Mouse (Mus musculus) lung, adult 2 months (tissue): ENCODE results near the gene Thumpd2.

Experiments
- CTCF ChIP-seq: fragments of 200-500 bp; IDR thresholded peaks from 2 replicates; pipeline ENCODE4 v1.5.1; 2011; ENCODE audit warnings: mild to moderate bottlenecking, low read length, control low read depth; ENCODE audit not compliant: insufficient read depth
- POLR2A ChIP-seq: fragments of 200-500 bp; IDR thresholded peaks from 2 replicates; pipeline ENCODE4 v1.6.1; 2011; ENCODE audit warnings: low read depth, mild to moderate bottlenecking, control low read depth, low read length, borderline replicate concordance; ENCODE audit errors: extremely low read depth

- TF ChIP-seq CTCF (no peak), POLR2A (no peak)
These were observed 16.8 kb downstream of the Thumpd2 start for GRCm38 (mm10) chr17:81047930-81048564.
